Mouse (Mus musculus): ENCODE measurements around the gene Cp. TPM values are rescaled to one million over a fixed set of nuclear protein-coding genes. Genes with fewer than 3 reads are reported as not detected.
"Not testable (repeated sequence)": the region's sequence is repeated elsewhere in the genome, so short reads cannot be mapped to it uniquely, and the experiment has no call there.

The Cp gene
- polyA plus RNA-seq, 1 experiment from 2014 or later: 1.4 TPM

GRCm38 (mm10) chr3:20007275-20007674 lies 50.4 kb downstream of the Cp start:
- Histone ChIP-seq H3K36me3 (ENCODE audit: control insufficient read depth, insufficient read depth, low read length) (no peaks in the 10 kb centered on the region), H3K27me3 (ENCODE audit: control insufficient read depth, insufficient read depth, low read length) (no peaks in the 10 kb centered on the region), H3K4me2 (replicated peaks; ENCODE audit: low read depth) (no peak overlapping the region), H3K27ac (replicated peaks) (no peak overlapping the region), H3K4me3 (ENCODE audit: low read depth, low read length) (no peak overlapping the region), H3K9ac (ENCODE audit: low read length) (no peak overlapping the region), H3K9me3 (ENCODE audit: control insufficient read depth, low read length) (no peaks in the 10 kb centered on the region), H3K4me1 (replicated peaks; ENCODE audit: control insufficient read depth, insufficient read depth) (no peaks in the 10 kb centered on the region)
- no peak for ATAC-seq (ENCODE audit: low FRiP score, low TSS enrichment)
- 64% methylated on average over 4 of the region's 4 CpGs for WGBS
- no peak for DNase-seq (ENCODE audit: low spot score)
- no peak for TF ChIP-seq CTCF (IDR thresholded peaks at IDR 0.05; ENCODE audit: low read depth)
- TF ChIP-seq EP300 (optimal IDR thresholded peaks at IDR 0.05): no peak

GRCm38 (mm10) chr3:20007759-20008158 lies 50.9 kb downstream of the Cp start:
- no peaks in the 10 kb centered on the region for H3K9me3 ChIP-seq (ENCODE audit: control insufficient read depth, low read length)
- WGBS: 78% methylated on average over 5 of the region's 5 CpGs
- no peaks in the 10 kb centered on the region for H3K4me1 ChIP-seq (replicated peaks; ENCODE audit: control insufficient read depth, insufficient read depth)
- H3K4me2 ChIP-seq (replicated peaks; ENCODE audit: low read depth): no peak overlapping the region
- no peak overlapping the region for H3K4me3 ChIP-seq (ENCODE audit: low read depth, low read length)
- ATAC-seq (ENCODE audit: low FRiP score, low TSS enrichment): no peak
- H3K9ac ChIP-seq (ENCODE audit: low read length): no peak overlapping the region
- H3K27ac ChIP-seq (replicated peaks): no peak overlapping the region
- DNase-seq (ENCODE audit: low spot score): no peak
- TF ChIP-seq CTCF (IDR thresholded peaks at IDR 0.05; ENCODE audit: low read depth) (no peak), EP300 (optimal IDR thresholded peaks at IDR 0.05) (no peak)
- H3K36me3 ChIP-seq (ENCODE audit: control insufficient read depth, insufficient read depth, low read length): no peaks in the 10 kb centered on the region
- no peaks in the 10 kb centered on the region for H3K27me3 ChIP-seq (ENCODE audit: control insufficient read depth, insufficient read depth, low read length)

DNA sequence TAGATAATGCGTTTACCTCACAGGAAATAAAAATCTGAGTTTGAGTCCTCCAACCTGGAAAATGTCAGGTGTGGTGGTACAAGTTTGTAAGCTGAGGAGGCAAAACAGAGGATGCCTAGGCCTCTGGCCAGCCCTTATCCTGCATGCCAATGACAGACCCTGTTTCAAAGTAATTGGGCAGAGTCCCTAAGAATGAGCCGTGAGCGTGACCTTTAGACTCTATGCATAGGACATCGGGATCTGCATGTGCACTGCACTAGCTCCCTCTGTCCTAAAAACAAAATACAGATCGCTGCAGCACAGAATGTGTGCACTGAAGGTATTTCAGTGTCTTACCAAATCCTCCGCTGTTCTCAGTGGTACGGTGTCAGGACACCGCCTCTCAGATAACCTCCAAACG lies 53.6 kb downstream of the Cp start:
- no peak for DNase-seq (ENCODE audit: low spot score)
- H3K4me3 ChIP-seq (ENCODE audit: low read depth, low read length): no peak overlapping the region
- TF ChIP-seq CTCF (IDR thresholded peaks at IDR 0.05; ENCODE audit: low read depth) (no peak), EP300 (optimal IDR thresholded peaks at IDR 0.05) (no peak)
- H3K9ac ChIP-seq (ENCODE audit: low read length): no peak overlapping the region
- 88% methylated on average over 9 of the region's 9 CpGs for WGBS
- no peaks in the 10 kb centered on the region for H3K4me1 ChIP-seq (replicated peaks; ENCODE audit: control insufficient read depth, insufficient read depth)
- H3K27ac ChIP-seq (replicated peaks): no peak overlapping the region
- no peaks in the 10 kb centered on the region for H3K9me3 ChIP-seq (ENCODE audit: control insufficient read depth, low read length)
- no peaks in the 10 kb centered on the region for H3K36me3 ChIP-seq (ENCODE audit: control insufficient read depth, insufficient read depth, low read length)
- H3K4me2 ChIP-seq (replicated peaks; ENCODE audit: low read depth): no peak overlapping the region
- H3K27me3 ChIP-seq (ENCODE audit: control insufficient read depth, insufficient read depth, low read length): no peaks in the 10 kb centered on the region
- no peak for ATAC-seq (ENCODE audit: low FRiP score, low TSS enrichment)

GRCm38 (mm10) chr3:20010905-20011304 lies 54.1 kb downstream of the Cp start:
- not testable (repeated sequence) for H3K9ac ChIP-seq (ENCODE audit: low read length); H3K27ac ChIP-seq (replicated peaks); H3K4me3 ChIP-seq (ENCODE audit: low read depth, low read length); DNase-seq (ENCODE audit: low spot score); H3K27me3 ChIP-seq (ENCODE audit: control insufficient read depth, insufficient read depth, low read length); ATAC-seq (ENCODE audit: low FRiP score, low TSS enrichment); H3K4me2 ChIP-seq (replicated peaks; ENCODE audit: low read depth); H3K36me3 ChIP-seq (ENCODE audit: control insufficient read depth, insufficient read depth, low read length); H3K9me3 ChIP-seq (ENCODE audit: control insufficient read depth, low read length); H3K4me1 ChIP-seq (replicated peaks; ENCODE audit: control insufficient read depth, insufficient read depth)
- WGBS: 62% methylated on average over 7 of the region's 7 CpGs

DNA sequence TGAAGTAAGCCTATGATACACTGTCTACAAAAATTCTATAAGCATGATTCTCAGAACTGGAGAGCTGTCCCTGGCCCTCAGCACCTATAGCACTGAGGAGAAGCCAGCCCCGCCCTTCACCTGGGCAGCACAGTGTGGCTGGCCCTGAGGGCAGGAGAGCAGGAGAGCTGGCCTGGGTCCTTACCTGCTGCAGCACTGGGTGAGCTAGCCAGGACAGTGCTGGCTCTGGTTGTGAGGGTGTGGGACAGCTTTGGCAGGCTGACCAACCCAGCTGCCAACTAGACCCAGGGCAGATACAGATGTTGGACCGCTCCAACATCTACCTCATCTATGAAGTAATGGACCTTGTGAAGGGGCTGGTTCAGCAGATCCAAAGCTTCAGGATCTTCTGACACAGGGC lies 57.6 kb downstream of the Cp start:
- Histone ChIP-seq H3K27ac (replicated peaks) (no peak overlapping the region), H3K4me3 (ENCODE audit: low read depth, low read length) (no peak overlapping the region), H3K9me3 (ENCODE audit: control insufficient read depth, low read length) (no peaks in the 10 kb centered on the region), H3K4me1 (replicated peaks; ENCODE audit: control insufficient read depth, insufficient read depth) (no peaks in the 10 kb centered on the region), H3K4me2 (replicated peaks; ENCODE audit: low read depth) (no peak overlapping the region), H3K9ac (ENCODE audit: low read length) (no peak overlapping the region), H3K27me3 (ENCODE audit: control insufficient read depth, insufficient read depth, low read length) (no peaks in the 10 kb centered on the region), H3K36me3 (ENCODE audit: control insufficient read depth, insufficient read depth, low read length) (peaks cover 7% of the 10 kb centered on the region)
- peak; percentile 29; the same call in 1 of the 2 replicates for ATAC-seq (ENCODE audit: low FRiP score, low TSS enrichment)
- 86% methylated on average over 2 of the region's 2 CpGs for WGBS
- TF ChIP-seq EP300 (optimal IDR thresholded peaks at IDR 0.05) (no peak), CTCF (IDR thresholded peaks at IDR 0.05; ENCODE audit: low read depth) (no peak)
- no peak for DNase-seq (ENCODE audit: low spot score)

DNA sequence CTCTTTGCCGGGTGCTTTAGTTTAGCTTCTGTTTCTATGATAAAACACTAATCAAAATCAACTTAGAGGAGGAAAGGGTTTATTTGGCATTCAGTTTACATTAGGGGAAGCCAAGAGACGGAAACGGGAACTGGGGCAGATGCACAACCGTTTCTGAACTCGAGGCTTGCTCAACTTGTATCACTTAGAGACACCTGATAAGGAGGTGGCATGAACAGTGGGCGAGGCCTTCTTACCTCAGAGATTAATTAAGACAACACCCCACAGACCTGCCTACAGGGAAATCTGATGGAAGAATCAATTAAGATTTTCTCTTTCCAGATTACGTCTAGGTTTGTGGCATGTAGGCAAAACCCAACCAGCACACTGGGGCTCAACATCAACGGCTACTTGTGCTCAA lies 61.2 kb downstream of the Cp start:
- H3K36me3 ChIP-seq (ENCODE audit: control insufficient read depth, insufficient read depth, low read length): peaks cover 13% of the 10 kb centered on the region
- H3K27ac ChIP-seq (replicated peaks): no peak overlapping the region
- ATAC-seq (ENCODE audit: low FRiP score, low TSS enrichment) (no peak), DNase-seq (ENCODE audit: low spot score) (no peak)
- H3K9me3 ChIP-seq (ENCODE audit: control insufficient read depth, low read length): no peaks in the 10 kb centered on the region
- no peak overlapping the region for H3K9ac ChIP-seq (ENCODE audit: low read length)
- H3K4me1 ChIP-seq (replicated peaks; ENCODE audit: control insufficient read depth, insufficient read depth): no peaks in the 10 kb centered on the region
- H3K4me2 ChIP-seq (replicated peaks; ENCODE audit: low read depth): no peak overlapping the region
- no peak overlapping the region for H3K4me3 ChIP-seq (ENCODE audit: low read depth, low read length)
- TF ChIP-seq EP300 (optimal IDR thresholded peaks at IDR 0.05) (no peak), CTCF (IDR thresholded peaks at IDR 0.05; ENCODE audit: low read depth) (no peak)
- H3K27me3 ChIP-seq (ENCODE audit: control insufficient read depth, insufficient read depth, low read length): no peaks in the 10 kb centered on the region
- WGBS: 71% methylated on average over 8 of the region's 8 CpGs
